Mouse (Mus musculus): ENCODE measurements around the gene Sept7. TPM values are rescaled to one million over a fixed set of nuclear protein-coding genes. Genes with fewer than 3 reads are reported as not detected.

Sept7 gene
- total RNA-seq (2014; fragmentation: Nextera tagmentation): 230 and 241 TPM in 2 replicates
- total RNA-seq (2017): 310 and 352 TPM in 2 replicates
- polyA plus RNA-seq (2012): 11.4 and 12.9 TPM in 2 replicates

DNA sequence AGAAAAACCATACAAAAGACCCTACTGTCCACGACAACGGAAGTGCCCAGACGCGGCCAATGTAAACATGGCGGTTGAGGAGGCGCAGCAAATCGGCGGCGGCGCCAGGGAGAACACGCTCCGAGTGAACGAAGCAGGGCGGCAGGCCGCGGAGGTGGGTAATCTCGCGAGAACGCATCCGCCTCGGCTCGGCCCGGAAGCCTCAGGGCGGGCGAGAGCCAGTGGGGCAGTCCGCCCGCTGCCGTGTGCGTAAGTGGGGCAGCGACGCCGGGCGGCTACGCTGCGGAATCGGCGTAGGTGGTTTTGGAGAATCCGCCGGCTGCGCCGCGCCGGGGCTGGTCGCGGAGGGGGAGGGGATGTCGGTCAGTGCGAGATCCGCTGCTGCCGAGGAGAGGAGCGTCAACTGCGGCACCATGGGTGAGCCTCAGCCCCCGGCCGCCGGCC is at the start of gene Sept7:
Gene Sept7 (plus strand): TSS at position 157 of the 444 bp plus-strand sequence.
- H3K4me3 ChIP-seq (ENCODE audit: low read depth, low read length): peak within 1 kb of the TSS; percentile 89
- peaks cover 22% of the 10 kb centered on the region for H3K4me1 ChIP-seq (ENCODE audit: insufficient read depth, low read depth, low read length)
- ATAC-seq (ENCODE audit: extremely low read depth, insufficient number of reproducible peaks, low FRiP score, poor library complexity, severe bottlenecking) (peak; percentile 82), DNase-seq (ENCODE audit: low spot score) (peak; percentile 91)
- H3K27me3 ChIP-seq (ENCODE audit: insufficient read depth, low read length): no peaks in the 10 kb centered on the region
- no peaks in the 10 kb centered on the region for H3K9me3 ChIP-seq (replicated peaks)
- TF ChIP-seq GATA1 (IDR thresholded peaks at IDR 0.05; ENCODE audit: borderline replicate concordance, low read length) (no peak), TAL1 (conservative IDR thresholded peaks at IDR 0.05; ENCODE audit: low read depth, low read length) (no peak), GATA2 (IDR thresholded peaks at IDR 0.05; ENCODE audit: borderline replicate concordance, low read depth, low read length) (no peak), CTCF (IDR thresholded peaks at IDR 0.05; ENCODE audit: low read depth, low read length) (no peak), POLR2AphosphoS5 (IDR thresholded peaks at IDR 0.05; ENCODE audit: insufficient replicate concordance, low read depth, low read length) (no peak)
- peaks cover 6% of the 10 kb centered on the region for H3K36me3 ChIP-seq (replicated peaks)

DNA sequence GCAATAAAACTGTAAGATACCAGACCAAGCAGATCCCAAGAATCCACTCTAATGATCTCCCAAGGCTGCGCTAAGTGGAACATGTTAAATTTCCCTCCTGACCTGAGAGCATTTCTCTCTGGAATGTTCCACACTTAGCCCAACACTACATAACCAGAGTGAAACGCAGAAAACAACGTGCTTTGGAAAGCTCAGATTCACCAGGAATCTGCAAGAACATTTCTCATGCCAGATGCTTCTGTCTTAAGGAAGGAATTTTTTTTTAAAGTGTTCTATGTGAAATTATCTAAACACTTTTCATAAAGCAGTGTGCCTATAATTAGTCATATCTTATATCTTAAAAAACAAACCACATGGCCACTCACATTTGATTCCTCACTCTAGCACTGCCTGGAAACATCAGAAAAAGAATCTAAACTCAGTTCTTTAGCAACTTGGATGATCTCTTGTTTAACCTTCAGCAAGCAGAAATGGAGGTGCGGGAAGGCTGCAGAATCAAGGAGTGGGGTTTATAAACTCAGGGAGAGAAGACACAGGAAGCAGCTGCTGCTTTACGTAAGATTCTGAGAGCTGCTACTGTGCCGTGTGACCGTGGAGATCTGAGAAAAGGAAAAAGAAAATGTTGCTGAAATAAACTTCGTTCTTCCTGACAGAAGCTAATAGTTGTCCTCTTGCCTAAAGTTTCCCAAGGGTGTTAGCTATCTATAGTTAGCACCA is 44.0 kb upstream of the Sept7 start:
- Histone ChIP-seq H3K9me3 (replicated peaks) (no peaks in the 10 kb centered on the region), H3K36me3 (replicated peaks) (no peaks in the 10 kb centered on the region), H3K4me1 (ENCODE audit: insufficient read depth, low read depth, low read length) (no peaks in the 10 kb centered on the region), H3K4me3 (ENCODE audit: low read depth, low read length) (no peak overlapping the region), H3K27me3 (ENCODE audit: insufficient read depth, low read length) (peaks cover 7% of the 10 kb centered on the region; the same call in 1 of the 2 replicates)
- DNase-seq (ENCODE audit: low spot score) (no peak), ATAC-seq (ENCODE audit: extremely low read depth, insufficient number of reproducible peaks, low FRiP score, poor library complexity, severe bottlenecking) (no peak)
- TF ChIP-seq GATA1 (IDR thresholded peaks at IDR 0.05; ENCODE audit: borderline replicate concordance, low read length) (no peak), POLR2AphosphoS5 (IDR thresholded peaks at IDR 0.05; ENCODE audit: insufficient replicate concordance, low read depth, low read length) (no peak), TAL1 (conservative IDR thresholded peaks at IDR 0.05; ENCODE audit: low read depth, low read length) (no peak), CTCF (IDR thresholded peaks at IDR 0.05; ENCODE audit: low read depth, low read length) (no peak), GATA2 (IDR thresholded peaks at IDR 0.05; ENCODE audit: borderline replicate concordance, low read depth, low read length) (no peak)

DNA sequence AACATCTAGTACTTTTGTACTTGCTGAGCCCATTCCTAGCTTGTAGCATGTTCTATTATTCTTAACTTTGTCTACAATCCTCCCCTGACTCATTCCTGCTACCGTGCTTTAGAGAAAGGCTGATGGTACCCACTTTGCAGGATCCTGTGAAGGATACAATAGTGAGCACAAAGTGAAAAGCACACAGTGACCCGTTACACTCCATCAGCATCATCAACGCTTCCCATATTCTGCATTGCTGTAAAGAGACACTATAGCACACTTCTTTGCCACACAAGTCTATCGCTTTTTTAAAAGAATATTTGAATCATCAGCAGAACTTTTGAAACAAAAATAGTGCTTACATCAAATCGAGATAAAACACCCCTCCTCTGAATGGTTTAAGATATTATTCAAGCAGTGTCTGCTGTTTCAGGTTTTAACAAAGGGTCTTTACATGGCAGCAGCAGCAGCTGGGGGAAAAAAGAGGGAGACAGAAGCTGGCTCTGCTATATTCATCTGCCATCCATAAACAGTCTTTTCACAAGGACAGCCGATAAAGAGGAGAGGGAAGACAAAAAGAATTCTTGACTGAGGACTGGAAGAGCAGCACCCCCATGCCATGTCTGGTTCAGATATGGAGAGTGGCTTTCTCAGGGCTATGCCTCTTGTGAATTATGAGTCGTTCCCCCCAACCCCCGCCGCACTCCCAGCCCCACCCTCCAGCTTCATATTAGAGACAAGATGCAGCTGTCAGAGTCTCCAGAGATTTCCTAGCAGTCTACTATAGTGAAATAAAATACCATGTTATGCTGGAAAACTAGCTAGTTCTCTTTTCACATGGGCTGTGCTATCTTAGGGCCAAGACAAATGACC is 39.7 kb upstream of the Sept7 start:
- no peak for ATAC-seq (ENCODE audit: extremely low read depth, insufficient number of reproducible peaks, low FRiP score, poor library complexity, severe bottlenecking)
- Histone ChIP-seq H3K4me1 (ENCODE audit: insufficient read depth, low read depth, low read length) (no peaks in the 10 kb centered on the region), H3K9me3 (replicated peaks) (no peaks in the 10 kb centered on the region), H3K36me3 (replicated peaks) (no peaks in the 10 kb centered on the region), H3K4me3 (ENCODE audit: low read depth, low read length) (no peak overlapping the region), H3K27me3 (ENCODE audit: insufficient read depth, low read length) (peaks cover 6% of the 10 kb centered on the region; the same call in 1 of the 2 replicates)
- TF ChIP-seq GATA2 (IDR thresholded peaks at IDR 0.05; ENCODE audit: borderline replicate concordance, low read depth, low read length) (no peak), GATA1 (IDR thresholded peaks at IDR 0.05; ENCODE audit: borderline replicate concordance, low read length) (no peak), TAL1 (conservative IDR thresholded peaks at IDR 0.05; ENCODE audit: low read depth, low read length) (no peak), POLR2AphosphoS5 (IDR thresholded peaks at IDR 0.05; ENCODE audit: insufficient replicate concordance, low read depth, low read length) (no peak), CTCF (IDR thresholded peaks at IDR 0.05; ENCODE audit: low read depth, low read length) (no peak)
- DNase-seq (ENCODE audit: low spot score): no peak

DNA sequence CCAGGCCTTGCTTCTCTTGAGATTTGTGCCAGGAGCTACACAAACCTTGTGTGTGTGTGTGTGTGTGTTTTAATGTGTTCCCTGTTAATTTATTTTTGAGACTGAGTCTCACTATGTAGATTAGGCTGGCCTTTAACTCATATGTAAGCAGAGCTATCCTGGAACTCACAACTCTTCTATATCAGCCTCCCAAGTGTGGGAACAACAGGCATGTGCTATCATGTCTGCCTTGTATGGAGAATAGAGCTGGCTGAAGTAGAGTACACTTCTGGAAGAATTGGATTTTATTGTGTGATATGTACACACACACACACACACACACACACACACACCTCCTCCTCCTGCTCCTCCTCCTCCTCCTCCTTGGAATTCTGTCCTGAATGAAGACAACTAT is 39.1 kb upstream of the Sept7 start:
- Histone ChIP-seq H3K9me3 (replicated peaks) (no peaks in the 10 kb centered on the region), H3K27me3 (ENCODE audit: insufficient read depth, low read length) (peaks cover 6% of the 10 kb centered on the region; the same call in 1 of the 2 replicates), H3K4me1 (ENCODE audit: insufficient read depth, low read depth, low read length) (no peaks in the 10 kb centered on the region), H3K36me3 (replicated peaks) (no peaks in the 10 kb centered on the region), H3K4me3 (ENCODE audit: low read depth, low read length) (no peak overlapping the region)
- ATAC-seq (ENCODE audit: extremely low read depth, insufficient number of reproducible peaks, low FRiP score, poor library complexity, severe bottlenecking): no peak
- no peak for TF ChIP-seq POLR2AphosphoS5 (IDR thresholded peaks at IDR 0.05; ENCODE audit: insufficient replicate concordance, low read depth, low read length)
- no peak for TF ChIP-seq GATA2 (IDR thresholded peaks at IDR 0.05; ENCODE audit: borderline replicate concordance, low read depth, low read length)
- TF ChIP-seq CTCF (IDR thresholded peaks at IDR 0.05; ENCODE audit: low read depth, low read length): no peak
- no peak for DNase-seq (ENCODE audit: low spot score)

DNA sequence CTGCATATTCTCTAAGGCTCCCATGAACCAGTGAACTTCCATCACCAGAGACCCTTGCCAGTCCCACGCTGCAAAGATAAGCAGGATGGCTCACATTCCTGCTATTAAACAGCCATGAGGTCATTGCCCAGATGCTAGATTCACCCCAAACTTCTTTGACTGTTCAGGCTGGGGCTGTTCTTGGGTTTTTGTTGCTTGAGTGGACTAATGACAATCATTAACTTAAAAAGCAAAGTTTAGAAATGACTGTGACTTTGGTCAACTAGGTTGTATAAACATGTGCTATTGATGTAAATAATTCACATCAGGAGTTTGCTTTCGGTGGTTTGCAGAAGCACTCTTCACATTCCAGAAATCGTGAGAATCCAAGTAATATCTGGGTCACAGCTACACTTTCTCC is 36.8 kb upstream of the Sept7 start:
- Histone ChIP-seq H3K9me3 (replicated peaks) (no peaks in the 10 kb centered on the region), H3K4me1 (ENCODE audit: insufficient read depth, low read depth, low read length) (no peaks in the 10 kb centered on the region), H3K36me3 (replicated peaks) (no peaks in the 10 kb centered on the region), H3K27me3 (ENCODE audit: insufficient read depth, low read length) (peaks cover 6% of the 10 kb centered on the region; the same call in 1 of the 2 replicates), H3K4me3 (ENCODE audit: low read depth, low read length) (no peak overlapping the region)
- DNase-seq (ENCODE audit: low spot score): no peak
- TF ChIP-seq CTCF (IDR thresholded peaks at IDR 0.05; ENCODE audit: low read depth, low read length): no peak
- no peak for TF ChIP-seq GATA1 (IDR thresholded peaks at IDR 0.05; ENCODE audit: borderline replicate concordance, low read length)
- no peak for TF ChIP-seq GATA2 (IDR thresholded peaks at IDR 0.05; ENCODE audit: borderline replicate concordance, low read depth, low read length)
- no peak for TF ChIP-seq TAL1 (conservative IDR thresholded peaks at IDR 0.05; ENCODE audit: low read depth, low read length)
- no peak for TF ChIP-seq POLR2AphosphoS5 (IDR thresholded peaks at IDR 0.05; ENCODE audit: insufficient replicate concordance, low read depth, low read length)
- ATAC-seq (ENCODE audit: extremely low read depth, insufficient number of reproducible peaks, low FRiP score, poor library complexity, severe bottlenecking): no peak

DNA sequence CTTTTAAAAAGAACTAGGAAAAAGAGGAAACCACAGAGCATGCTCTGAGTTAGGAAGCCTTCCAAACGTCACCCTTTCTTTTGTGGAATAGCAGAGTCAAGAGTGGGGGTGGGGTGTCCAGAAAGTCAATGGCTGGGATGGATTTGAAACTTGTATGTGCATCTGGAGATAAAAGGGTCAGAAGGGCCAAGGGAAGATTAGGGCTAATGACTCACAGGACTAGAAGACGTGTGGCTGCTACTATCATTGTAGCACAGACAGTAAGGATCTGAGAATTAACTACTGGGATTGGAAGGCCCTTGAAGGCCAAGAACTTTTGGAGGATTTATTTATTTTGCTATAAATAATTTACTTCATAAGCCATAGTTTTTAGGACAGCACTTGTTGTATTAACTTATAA is 36.0 kb upstream of the Sept7 start:
- Histone ChIP-seq H3K27me3 (ENCODE audit: insufficient read depth, low read length) (peaks cover 2% of the 10 kb centered on the region; the same call in 1 of the 2 replicates), H3K9me3 (replicated peaks) (no peaks in the 10 kb centered on the region), H3K4me1 (ENCODE audit: insufficient read depth, low read depth, low read length) (no peaks in the 10 kb centered on the region), H3K36me3 (replicated peaks) (no peaks in the 10 kb centered on the region), H3K4me3 (ENCODE audit: low read depth, low read length) (no peak overlapping the region)
- TF ChIP-seq GATA2 (IDR thresholded peaks at IDR 0.05; ENCODE audit: borderline replicate concordance, low read depth, low read length): no peak
- no peak for DNase-seq (ENCODE audit: low spot score)
- no peak for ATAC-seq (ENCODE audit: extremely low read depth, insufficient number of reproducible peaks, low FRiP score, poor library complexity, severe bottlenecking)

All from G1E (cell line).